Comparison of ENCODE assay signal across 8 mouse cellular contexts in genomic region chr2:30119641-30120051, GRCm38 (mm10). TPM values are rescaled to one million over a fixed set of nuclear protein-coding genes. Genes with fewer than 3 reads are reported as not detected.
DNase-seq lines count a peak whose midpoint lies in the region; ATAC-seq lines count a peak whose summit lies in the region.

No protein-coding gene starts in this region.

- H3K27me3 ChIP-seq in hindbrain, embryonic 15.5 days: no peaks in the 10 kb centered on the region
- H3K27me3 ChIP-seq in midbrain, embryonic 16.5 days (ENCODE audit: control insufficient read depth, insufficient read depth, low read depth, low read length): no peaks in the 10 kb centered on the region

- H3K36me3 ChIP-seq in hindbrain, embryonic 15.5 days: no peaks in the 10 kb centered on the region
- H3K36me3 ChIP-seq in midbrain, embryonic 16.5 days (ENCODE audit: control insufficient read depth, insufficient read depth, low read length): peaks cover 2% of the 10 kb centered on the region; the same call in 1 of the 2 replicates

- 15% methylated on average over 6 of the region's 6 CpGs for WGBS in hindbrain, embryonic 15.5 days
- WGBS in midbrain, embryonic 16.5 days: 10% methylated on average over 6 of the region's 6 CpGs

- no peak overlapping the region for H3K4me2 ChIP-seq in hindbrain, embryonic 15.5 days
- H3K4me2 ChIP-seq in midbrain, embryonic 16.5 days (ENCODE audit: low read length): no peak overlapping the region

- H3K4me3 ChIP-seq in hindbrain, embryonic 15.5 days: no peak overlapping the region
- no peak overlapping the region for H3K4me3 ChIP-seq in midbrain, embryonic 16.5 days (ENCODE audit: low read depth, low read length)

- ATAC-seq in hindbrain, embryonic 15.5 days (ENCODE audit: low FRiP score, low read depth): no peak; the same call in 1 of the 2 replicates
- ATAC-seq in midbrain, embryonic 16.5 days: no peak

- H3K9ac ChIP-seq in hindbrain, embryonic 15.5 days: no peak overlapping the region
- no peak overlapping the region for H3K9ac ChIP-seq in midbrain, embryonic 16.5 days (ENCODE audit: low read depth, low read length)

- H3K4me1 ChIP-seq in hindbrain, embryonic 15.5 days (replicated peaks): peaks cover 36% of the 10 kb centered on the region
- peaks cover 28% of the 10 kb centered on the region for H3K4me1 ChIP-seq in midbrain, embryonic 16.5 days (ENCODE audit: control insufficient read depth, insufficient read depth, low read length)

- H3K9me3 ChIP-seq in hindbrain, embryonic 15.5 days: no peaks in the 10 kb centered on the region
- no peaks in the 10 kb centered on the region for H3K9me3 ChIP-seq in midbrain, embryonic 16.5 days (replicated peaks; ENCODE audit: control insufficient read depth, low read length, poor library complexity, severe bottlenecking)

- peak; percentile 45 to 48 for DNase-seq in spleen, adult 18-20 months
- no peak for DNase-seq in spleen, adult 12 weeks (ENCODE audit: low spot score)
- DNase-seq in thymus, postnatal 4 days: peak; percentile 67
- DNase-seq in adrenal gland, postnatal 10 days: no peak
- no peak for DNase-seq in testis, postnatal 10 days (ENCODE audit: low spot score)
- no peak for DNase-seq in testis, postnatal 14 days (ENCODE audit: low spot score)

- H3K27ac ChIP-seq in hindbrain, embryonic 15.5 days (replicated peaks): peak overlapping the region; percentile 18; the same call in 1 of the 2 replicates
- H3K27ac ChIP-seq in midbrain, embryonic 16.5 days (ENCODE audit: low read length): peak overlapping the region; percentile 52; the same call in 1 of the 2 replicates

RNA-seq across cellular contexts. Expression of gene Zer1, which starts 4.7 kb away (rescaled TPM):
- 13.7 and 13.9 TPM in 2 replicates for polyA plus RNA-seq in hindbrain, embryonic 15.5 days (2015; fragmentation: Nextera tagmentation; extraction: Ambion mirVana)
- polyA plus RNA-seq in midbrain, embryonic 16.5 days (2015; fragmentation: Nextera tagmentation; extraction: Ambion mirVana): 13.1 and 13.5 TPM in 2 replicates
- total RNA-seq in adrenal gland, postnatal 10 days (2021): 10 to 100 TPM; 29.9 to 45.4 TPM

RNA-seq across cellular contexts. Expression of gene Tbc1d13, which starts 13.9 kb away (rescaled TPM):
- 12.4 and 12.5 TPM in 2 replicates for polyA plus RNA-seq in hindbrain, embryonic 15.5 days (2015; fragmentation: Nextera tagmentation; extraction: Ambion mirVana)
- polyA plus RNA-seq in midbrain, embryonic 16.5 days (2015; fragmentation: Nextera tagmentation; extraction: Ambion mirVana): 11.8 and 14.3 TPM in 2 replicates
- 10 to 100 TPM; 47.2 to 64.0 TPM for total RNA-seq in adrenal gland, postnatal 10 days (2021)

RNA-seq across cellular contexts. Expression of gene Zdhhc12, which starts 26.2 kb away (rescaled TPM):
- 26.3 and 27.7 TPM in 2 replicates for polyA plus RNA-seq in hindbrain, embryonic 15.5 days (2015; fragmentation: Nextera tagmentation; extraction: Ambion mirVana)
- 21.1 and 26.9 TPM in 2 replicates for polyA plus RNA-seq in midbrain, embryonic 16.5 days (2015; fragmentation: Nextera tagmentation; extraction: Ambion mirVana)
- total RNA-seq in adrenal gland, postnatal 10 days (2021): 10 to 100 TPM; 14.9 to 19.0 TPM

RNA-seq across cellular contexts. Expression of gene Pkn3, which starts 42.2 kb away (rescaled TPM):
- polyA plus RNA-seq in hindbrain, embryonic 15.5 days (2015; fragmentation: Nextera tagmentation; extraction: Ambion mirVana): 2.4 and 2.8 TPM in 2 replicates
- 1.5 and 2.1 TPM in 2 replicates for polyA plus RNA-seq in midbrain, embryonic 16.5 days (2015; fragmentation: Nextera tagmentation; extraction: Ambion mirVana)
- total RNA-seq in adrenal gland, postnatal 10 days (2021): 10 to 100 TPM in 1 of 2 experiments, 1 to 10 TPM in 1; 6.3 to 10.1 TPM

RNA-seq across cellular contexts. Expression of gene Endog, which starts 51.6 kb away (rescaled TPM):
- polyA plus RNA-seq in hindbrain, embryonic 15.5 days (2015; fragmentation: Nextera tagmentation; extraction: Ambion mirVana): 23.7 and 26.1 TPM in 2 replicates
- polyA plus RNA-seq in midbrain, embryonic 16.5 days (2015; fragmentation: Nextera tagmentation; extraction: Ambion mirVana): 22.6 and 27.0 TPM in 2 replicates
- 10 to 100 TPM; 55.6 to 58.2 TPM for total RNA-seq in adrenal gland, postnatal 10 days (2021)

Comparison
In these comparisons a context has a peak if more than half of its experiments do, and no peak if none do; other contexts are left out.
1. DNase-seq: peak in spleen, adult 18-20 months (2 of 2) and thymus, postnatal 4 days (single experiment); none in spleen, adult 12 weeks (single experiment), adrenal gland, postnatal 10 days (single experiment), testis, postnatal 10 days (single experiment) and testis, postnatal 14 days (single experiment).